Mouse (Mus musculus) forebrain, postnatal 0 days (tissue): Measurements from ENCODE around the gene Ctxn1. TPM values are rescaled to one million over a fixed set of nuclear protein-coding genes. Genes with fewer than 3 reads are reported as not detected.

Experiments
- ATAC-seq: fragments of 200-750 bp; cut with Nextera tagmentation; 2 replicates; pipeline ENCODE4 v1.8.0; 2017; ENCODE audit warnings: mild to moderate bottlenecking, moderate library complexity
- DNase-seq: peaks from one replicate; pipeline ENCODE4 v3.0.0-alpha.2; 2015
- H3K27ac ChIP-seq: fragments of 300-500 bp; sonication (generic); 2 replicates; pipeline ENCODE4 v1.5.1; 2014; ENCODE audit warnings: low read depth, mild to moderate bottlenecking, antibody characterized with exemption, low read length, moderate library complexity, mixed read lengths
- H3K27me3 ChIP-seq: fragments of 300-500 bp; sonication (generic); 2 replicates; pipeline ENCODE4 v1.6.1; 2014; ENCODE audit warnings: mild to moderate bottlenecking, low read length, mixed read lengths; ENCODE audit not compliant: insufficient read depth
- H3K36me3 ChIP-seq: fragments of 300-500 bp; sonication (generic); 2 replicates; pipeline ENCODE4 v1.6.1; 2014; ENCODE audit warnings: mild to moderate bottlenecking, moderate library complexity; ENCODE audit not compliant: insufficient read depth
- H3K4me1 ChIP-seq: fragments of 300-500 bp; sonication (generic); 2 replicates; pipeline ENCODE4 v1.6.1; 2014; ENCODE audit warnings: antibody characterized with exemption; ENCODE audit not compliant: insufficient read depth
- H3K4me2 ChIP-seq: fragments of 300-500 bp; sonication (generic); 2 replicates; pipeline ENCODE4 v1.6.1; 2014; ENCODE audit warnings: low read depth, mild to moderate bottlenecking, moderate library complexity
- H3K4me3 ChIP-seq: fragments of 300-500 bp; sonication (generic); 2 replicates; pipeline ENCODE4 v1.5.1; 2014; ENCODE audit warnings: low read depth, low read length, mixed read lengths
- H3K9ac ChIP-seq: fragments of 300-500 bp; sonication (generic); 2 replicates; pipeline ENCODE4 v1.6.1; 2014; ENCODE audit warnings: mild to moderate bottlenecking
- H3K9me3 ChIP-seq: fragments of 300-500 bp; sonication (generic); 2 replicates; pipeline ENCODE4 v1.6.1; 2016; ENCODE audit warnings: low read length
- CTCF ChIP-seq: sonication (generic); IDR thresholded peaks from 2 replicates; pipeline ENCODE4 v1.5.1; 2016; ENCODE audit warnings: antibody characterized with exemption, control low read depth, low read depth
- WGBS: fragments of 180-500 bp; shearing (Covaris S2); extraction: QIAGEN DNeasy Blood & Tissue Kit; methylation state at CpG from one replicate; pipeline ENCODE4 v1.1.7; 2014; 5-methylcytosine and 5-hydroxymethylcytosine counted together
- polyA plus RNA-seq: library from polyadenylated mRNA; unstranded; fragments of >200 nt; fragmentation: Nextera tagmentation; extraction: Ambion mirVana; gene quantifications from 2 replicates; pipeline ENCODE4 v1.2.1, GENCODE M21; 2015
- total RNA-seq: library from RNA; depleted of rRNA; stranded (reverse); fragments of >200 nt; gene quantifications from 2 replicates; pipeline ENCODE4 v1.2.3, GENCODE M21; 2014

The Ctxn1 gene
- total and polyA plus RNA-seq, 2 experiments from 2014 or later = 113 to 452 TPM

- DNase-seq = no peak
- no peak for ATAC-seq
- Histone ChIP-seq H3K27ac (no peak overlapping the region), H3K4me1 (no peaks in the 10 kb centered on the region), H3K9ac (no peak overlapping the region), H3K27me3 (no peaks in the 10 kb centered on the region), H3K4me2 (0 out of 2 replicates have a peak overlapping the region, but pooled peaks have one; percentile 17), H3K36me3 (no peaks in the 10 kb centered on the region), H3K9me3 (no peaks in the 10 kb centered on the region), H3K4me3 (no peak overlapping the region)
- TF ChIP-seq CTCF = no peak; the same call in 1 of the 2 replicates
- WGBS = 30% methylated on average over 4 of the region's 4 CpGs
Measured at GRCm38 (mm10) chr8:4226323-4226722, 32.8 kb downstream of the Ctxn1 start.

DNA sequence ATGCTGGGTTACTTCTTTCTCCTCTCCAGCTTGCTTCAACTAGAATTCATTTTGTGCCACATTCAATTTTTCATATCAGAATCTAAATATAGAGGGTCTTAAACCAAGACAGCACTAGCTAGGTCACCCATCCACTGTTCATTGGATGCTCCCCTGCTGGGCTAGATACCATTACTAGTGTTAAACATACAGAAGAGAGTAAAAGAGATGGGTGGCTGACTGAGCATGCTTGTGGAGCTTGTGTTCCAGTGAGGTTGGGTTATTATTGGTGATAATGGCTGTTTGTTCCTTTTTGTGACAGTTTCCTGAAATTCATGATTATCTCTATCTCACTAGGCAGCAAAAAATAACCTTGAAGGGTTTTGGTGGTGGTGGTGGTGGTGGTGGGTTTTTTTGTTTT is 37.0 kb downstream of the Ctxn1 start:
- Histone ChIP-seq H3K9me3 (no peaks in the 10 kb centered on the region), H3K27me3 (no peaks in the 10 kb centered on the region), H3K4me2 (no peak overlapping the region), H3K4me3 (no peak overlapping the region), H3K9ac (no peak overlapping the region), H3K36me3 (no peaks in the 10 kb centered on the region), H3K4me1 (no peaks in the 10 kb centered on the region), H3K27ac (no peak overlapping the region)
- no peak for TF ChIP-seq CTCF
- ATAC-seq (no peak), DNase-seq (no peak)

GRCm38 (mm10) chr8:4219617-4220016 is 39.5 kb downstream of the Ctxn1 start:
- no peak overlapping the region for H3K4me3 ChIP-seq
- peaks cover 4% of the 10 kb centered on the region; the same call in 1 of the 2 replicates for H3K36me3 ChIP-seq
- WGBS = 91% methylated on average over 3 of the region's 3 CpGs
- H3K27me3 ChIP-seq = no peaks in the 10 kb centered on the region
- no peak for DNase-seq
- no peak for TF ChIP-seq CTCF
- no peak overlapping the region for H3K9ac ChIP-seq
- no peak for ATAC-seq
- H3K9me3 ChIP-seq = no peaks in the 10 kb centered on the region
- no peak overlapping the region for H3K4me2 ChIP-seq
- H3K4me1 ChIP-seq = peaks cover 12% of the 10 kb centered on the region
- H3K27ac ChIP-seq = no peak overlapping the region

GRCm38 (mm10) chr8:4216791-4217621 is 42.1 kb downstream of the Ctxn1 start, which contains the start of gene Prr36:
Prr36 (minus strand) TSS chr8:4217459.
- ATAC-seq (peak; percentile 94), DNase-seq (peak; percentile 91)
- no peaks in the 10 kb centered on the region for H3K9me3 ChIP-seq
- peaks cover 26% of the 10 kb centered on the region for H3K4me1 ChIP-seq
- no peaks in the 10 kb centered on the region for H3K27me3 ChIP-seq
- peak within 1 kb of the TSS; percentile 96 for H3K27ac ChIP-seq
- TF ChIP-seq CTCF = no peak
- H3K9ac ChIP-seq = peak within 1 kb of the TSS; percentile 95
- peak within 1 kb of the TSS; percentile 85 for H3K4me2 ChIP-seq
- peaks cover 4% of the 10 kb centered on the region; the same call in 1 of the 2 replicates for H3K36me3 ChIP-seq
- whole genome bisulfite sequencing = under 1% methylated on average over 43 of the region's 44 CpGs
- H3K4me3 ChIP-seq = peak within 1 kb of the TSS; percentile 82

DNA sequence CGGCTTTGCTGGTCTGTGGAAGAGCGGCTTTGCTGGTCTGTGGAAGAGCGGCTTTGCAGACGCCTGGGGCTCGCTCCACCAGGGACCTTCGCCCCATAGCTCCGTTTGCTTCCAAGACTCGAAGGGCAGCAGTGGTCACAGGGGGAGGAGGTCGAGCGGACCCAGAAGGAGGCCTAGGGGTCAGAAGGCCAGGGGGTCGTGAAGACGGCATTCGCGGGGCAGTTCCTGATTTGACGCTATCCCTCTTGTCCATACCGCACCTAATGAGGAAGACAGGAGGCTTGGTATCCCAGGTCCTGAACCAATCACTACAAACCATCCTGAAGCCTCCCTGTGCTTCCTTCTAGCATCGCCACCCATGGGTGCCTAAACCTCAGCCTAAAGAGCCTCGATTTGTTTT is 42.8 kb downstream of the Ctxn1 start:
- 4% methylated on average over 18 of the region's 18 CpGs for WGBS
- peak; percentile 12 for ATAC-seq
- Histone ChIP-seq H3K27ac (peak overlapping the region; percentile 96), H3K9me3 (no peaks in the 10 kb centered on the region), H3K4me1 (peaks cover 26% of the 10 kb centered on the region), H3K27me3 (no peaks in the 10 kb centered on the region), H3K4me3 (peak overlapping the region; percentile 82), H3K9ac (peak overlapping the region; percentile 95), H3K36me3 (peaks cover 4% of the 10 kb centered on the region; the same call in 1 of the 2 replicates), H3K4me2 (peak overlapping the region; percentile 85)
- no peak for TF ChIP-seq CTCF
- no peak for DNase-seq

- Histone ChIP-seq H3K9ac (peak overlapping the region; percentile 56; the same call in 1 of the 2 replicates), H3K27me3 (no peaks in the 10 kb centered on the region), H3K4me3 (peak overlapping the region; percentile 39; the same call in 1 of the 2 replicates), H3K4me2 (peak overlapping the region; percentile 85), H3K36me3 (peaks cover 20% of the 10 kb centered on the region), H3K9me3 (no peaks in the 10 kb centered on the region), H3K4me1 (peaks cover 26% of the 10 kb centered on the region), H3K27ac (0 out of 2 replicates have a peak overlapping the region, but pooled peaks have one; percentile 9)
- DNase-seq (no peak), ATAC-seq (no peak)
- WGBS = 21% methylated on average over 33 of the region's 33 CpGs
- no peak for TF ChIP-seq CTCF
Measured at GRCm38 (mm10) chr8:4214006-4214980, 44.8 kb downstream of the Ctxn1 start.
